Mouse (Mus musculus): Measurements from ENCODE around the gene Fam198a.
A peak's percentile ranks its signal among the peaks of the same experiment; 100 is the strongest.

DNA sequence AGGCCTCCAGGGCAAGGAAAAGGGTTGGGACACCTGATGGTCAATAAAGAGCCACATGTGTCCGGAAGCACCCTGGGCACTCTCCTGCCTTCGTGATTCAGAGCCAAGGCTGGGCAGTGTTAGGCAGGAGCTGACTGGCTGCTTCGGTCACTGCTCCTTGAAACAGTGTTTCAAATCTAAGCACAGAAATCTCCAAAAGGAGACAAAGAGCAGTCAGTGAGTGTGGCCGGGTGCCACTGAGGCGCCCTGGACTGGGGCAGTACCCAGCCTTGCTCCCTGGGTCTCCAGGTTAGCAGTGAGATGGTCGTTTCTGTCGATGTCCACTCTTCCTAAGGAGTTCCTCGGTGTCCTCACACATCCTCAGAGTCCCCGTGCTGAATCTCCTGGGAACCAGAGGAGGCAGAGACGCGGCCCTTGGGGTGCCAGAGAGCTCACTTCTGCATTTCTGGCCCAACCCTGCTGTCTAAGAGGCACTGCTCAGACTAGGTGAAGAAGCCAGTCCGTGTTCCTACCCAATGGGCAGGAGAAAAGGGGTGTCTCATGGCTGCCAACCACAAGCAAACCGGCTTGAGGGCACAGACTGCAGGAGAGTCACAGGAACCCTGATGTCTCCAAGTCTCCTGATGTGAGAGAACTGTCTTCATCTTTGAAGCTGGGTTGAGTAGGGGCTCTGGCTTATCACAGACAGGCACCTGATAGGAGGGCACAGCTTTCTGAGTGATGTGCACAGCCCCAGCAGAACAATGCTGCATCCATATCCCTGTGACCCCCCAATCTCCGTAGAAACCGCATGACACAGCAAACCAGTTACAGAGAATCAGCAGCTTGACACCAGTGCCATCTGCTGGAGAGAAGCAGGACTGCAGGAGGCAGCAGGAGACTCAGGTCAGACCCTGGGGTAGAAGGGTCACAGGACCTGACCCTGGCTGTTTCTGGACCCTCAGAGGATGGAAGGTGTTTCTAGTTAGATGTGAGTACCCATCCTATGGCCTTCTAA lies 34.0 kb downstream of the Fam198a start:
- TF ChIP-seq POLR2A (IDR thresholded peaks at IDR 0.05; ENCODE audit: extremely low read depth, insufficient read depth, low read length) (no peak), CTCF (IDR thresholded peaks at IDR 0.05; ENCODE audit: low read depth, low read length) (peak; percentile 99)

All from liver, adult 2 months (tissue).